ENCODE assay signal across 8 mouse cellular contexts in genomic region chr5:77265081-77265670, GRCm38 (mm10). TPM values are rescaled to one million over a fixed set of nuclear protein-coding genes. Genes with fewer than 3 reads are reported as not detected.
DNase-seq lines count a peak whose midpoint lies in the region; ATAC-seq and TF ChIP-seq lines count a peak whose summit lies in the region.

Gene Rest, plus strand, starts transcription at chr5:77265491.

- H3K36me3 ChIP-seq in E14TG2a.4 (ENCODE audit: insufficient read depth, low read length), result peaks cover 23% of the 10 kb centered on the region
- H3K36me3 ChIP-seq in heart, embryonic 11.5 days (ENCODE audit: control insufficient read depth, insufficient read depth, low read length), result peaks cover 16% of the 10 kb centered on the region
- peaks cover 22% of the 10 kb centered on the region for H3K36me3 ChIP-seq in kidney, embryonic 14.5 days (ENCODE audit: control insufficient read depth, insufficient read depth, low read length)
- peaks cover 16% of the 10 kb centered on the region for H3K36me3 ChIP-seq in liver, embryonic 16.5 days (ENCODE audit: control insufficient read depth, insufficient read depth)
- H3K36me3 ChIP-seq in neural tube, embryonic 12.5 days, result peaks cover 17% of the 10 kb centered on the region

- peak within 1 kb of the TSS; percentile 93 for H3K4me3 ChIP-seq in E14TG2a.4 (replicated peaks; ENCODE audit: low read length)
- H3K4me3 ChIP-seq in embryonic fibroblast, embryonic 13.5 days (ENCODE audit: insufficient read depth, low read length), result peak within 1 kb of the TSS; percentile 88
- H3K4me3 ChIP-seq in heart, embryonic 11.5 days (ENCODE audit: low read depth, low read length), result peak within 1 kb of the TSS; percentile 96
- H3K4me3 ChIP-seq in kidney, embryonic 14.5 days (ENCODE audit: low read length), result peak within 1 kb of the TSS; percentile 97
- peak within 1 kb of the TSS; percentile 91 for H3K4me3 ChIP-seq in liver, embryonic 16.5 days (ENCODE audit: low read depth, low read length)
- peak within 1 kb of the TSS; percentile 97 for H3K4me3 ChIP-seq in neural tube, embryonic 12.5 days

- H3K27me3 ChIP-seq in E14TG2a.4 (ENCODE audit: insufficient read depth, low read length), result peaks cover 3% of the 10 kb centered on the region
- H3K27me3 ChIP-seq in heart, embryonic 11.5 days (ENCODE audit: control insufficient read depth, insufficient read depth, low read length), result no peaks in the 10 kb centered on the region
- H3K27me3 ChIP-seq in kidney, embryonic 14.5 days (ENCODE audit: control insufficient read depth, insufficient read depth, low read length), result no peaks in the 10 kb centered on the region
- no peaks in the 10 kb centered on the region for H3K27me3 ChIP-seq in liver, embryonic 16.5 days (ENCODE audit: control insufficient read depth, insufficient read depth, low read depth, low read length)
- H3K27me3 ChIP-seq in neural tube, embryonic 12.5 days (replicated peaks), result no peaks in the 10 kb centered on the region; the same call in 1 of the 2 replicates

- H3K9ac ChIP-seq in heart, embryonic 11.5 days (ENCODE audit: low read depth, low read length), result peak within 1 kb of the TSS; percentile 93
- H3K9ac ChIP-seq in kidney, embryonic 14.5 days (ENCODE audit: low read depth, low read length), result peak within 1 kb of the TSS; percentile 95
- H3K9ac ChIP-seq in liver, embryonic 16.5 days (ENCODE audit: low read depth, low read length), result peak within 1 kb of the TSS; percentile 91
- H3K9ac ChIP-seq in neural tube, embryonic 12.5 days, result peak within 1 kb of the TSS; percentile 91

- TF ChIP-seq POLR2A in embryonic fibroblast, embryonic 13.5 days (IDR thresholded peaks at IDR 0.05; ENCODE audit: low read depth, low read length), result peak; percentile 37

- peaks cover 74% of the 10 kb centered on the region for H3K4me1 ChIP-seq in E14TG2a.4 (replicated peaks; ENCODE audit: low read depth, low read length)
- H3K4me1 ChIP-seq in embryonic fibroblast, embryonic 13.5 days (ENCODE audit: control insufficient read depth, insufficient read depth, low read length), result no peaks in the 10 kb centered on the region
- H3K4me1 ChIP-seq in heart, embryonic 11.5 days (ENCODE audit: control insufficient read depth, insufficient read depth, low read length), result 0 out of 2 replicates have a peak, but pooled peaks cover 5% of the 10 kb centered on the region
- peaks cover 8% of the 10 kb centered on the region; the same call in 1 of the 2 replicates for H3K4me1 ChIP-seq in kidney, embryonic 14.5 days (ENCODE audit: control insufficient read depth, insufficient read depth, low read length)
- H3K4me1 ChIP-seq in liver, embryonic 16.5 days (ENCODE audit: control insufficient read depth, low read depth, low read length), result peaks cover 5% of the 10 kb centered on the region
- peaks cover 4% of the 10 kb centered on the region; the same call in 1 of the 2 replicates for H3K4me1 ChIP-seq in neural tube, embryonic 12.5 days

- H3K27ac ChIP-seq in embryonic fibroblast, embryonic 13.5 days (ENCODE audit: insufficient read depth, low read length), result peak within 1 kb of the TSS; percentile 86
- peak within 1 kb of the TSS; percentile 98 for H3K27ac ChIP-seq in heart, embryonic 11.5 days (ENCODE audit: low read depth, low read length)
- peak within 1 kb of the TSS; percentile 99 for H3K27ac ChIP-seq in kidney, embryonic 14.5 days (ENCODE audit: low read depth, low read length)
- H3K27ac ChIP-seq in liver, embryonic 16.5 days (ENCODE audit: low read length), result peak within 1 kb of the TSS; percentile 88
- H3K27ac ChIP-seq in neural tube, embryonic 12.5 days, result peak within 1 kb of the TSS; percentile 83

- no peaks in the 10 kb centered on the region for H3K9me3 ChIP-seq in E14TG2a.4 (ENCODE audit: low read length)
- no peaks in the 10 kb centered on the region for H3K9me3 ChIP-seq in heart, embryonic 11.5 days (replicated peaks; ENCODE audit: control insufficient read depth, low read length)
- no peaks in the 10 kb centered on the region for H3K9me3 ChIP-seq in kidney, embryonic 14.5 days (ENCODE audit: control insufficient read depth, low read length)
- 0 out of 2 replicates have a peak, but pooled peaks cover 2% of the 10 kb centered on the region for H3K9me3 ChIP-seq in liver, embryonic 16.5 days (replicated peaks; ENCODE audit: control insufficient read depth, low read length)
- H3K9me3 ChIP-seq in neural tube, embryonic 12.5 days, result no peaks in the 10 kb centered on the region

- TF ChIP-seq CTCF in E14TG2a.4 (conservative IDR thresholded peaks at IDR 0.05; ENCODE audit: low read length), result no peak
- no peak for TF ChIP-seq CTCF in embryonic fibroblast, embryonic 13.5 days (IDR thresholded peaks at IDR 0.05; ENCODE audit: borderline replicate concordance, insufficient read depth, low read length)

- H3K4me2 ChIP-seq in heart, embryonic 11.5 days, result peak within 1 kb of the TSS; percentile 69
- H3K4me2 ChIP-seq in kidney, embryonic 14.5 days (replicated peaks; ENCODE audit: low read depth, low read length), result peak within 1 kb of the TSS; percentile 64
- peak within 1 kb of the TSS; percentile 98 for H3K4me2 ChIP-seq in liver, embryonic 16.5 days (ENCODE audit: low read depth, low read length)
- peak within 1 kb of the TSS; percentile 87 for H3K4me2 ChIP-seq in neural tube, embryonic 12.5 days (replicated peaks)

- peak; percentile 45 for DNase-seq in brain, adult 2 months (ENCODE audit: low read depth, low spot score)
- DNase-seq in testis, postnatal 14 days (ENCODE audit: low spot score), result peak; percentile 84

- peak; percentile 83 for ATAC-seq in heart, embryonic 11.5 days (replicated peaks; ENCODE audit: insufficient number of reproducible peaks, low FRiP score, low TSS enrichment)
- ATAC-seq in kidney, embryonic 14.5 days (ENCODE audit: low FRiP score, low TSS enrichment), result peak; percentile 91
- peak; percentile 84 for ATAC-seq in liver, embryonic 16.5 days (ENCODE audit: low read depth)
- peak; percentile 87 for ATAC-seq in neural tube, embryonic 12.5 days (ENCODE audit: low FRiP score, low read depth)

- 1% methylated on average over 56 of the region's 78 CpGs for WGBS in heart, embryonic 11.5 days (ENCODE audit: insufficient replicate concordance)
- WGBS in kidney, embryonic 14.5 days, result under 1% methylated on average over 65 of the region's 78 CpGs
- WGBS in liver, embryonic 16.5 days (ENCODE audit: insufficient replicate concordance), result under 1% methylated on average over 63 of the region's 78 CpGs
- under 1% methylated on average over 71 of the region's 78 CpGs for WGBS in neural tube, embryonic 12.5 days

RNA-seq across cellular contexts. Expression of gene Rest, which starts in this region (rescaled TPM):
- 31.1 and 36.4 TPM in 2 replicates for polyA plus RNA-seq in embryonic fibroblast, embryonic 13.5 days (2011; ENCODE audit: insufficient read length, low read depth, missing spikeins)
- 28.9 and 29.0 TPM in 2 replicates for polyA plus RNA-seq in heart, embryonic 11.5 days (2014; fragmentation: Nextera tagmentation; extraction: Ambion mirVana)
- polyA plus RNA-seq in kidney, embryonic 14.5 days (2014; fragmentation: Nextera tagmentation; extraction: Ambion mirVana), result 38.2 and 54.2 TPM in 2 replicates
- polyA plus RNA-seq in liver, embryonic 16.5 days (2015; fragmentation: Nextera tagmentation; extraction: Ambion mirVana), result 5.9 and 6.1 TPM in 2 replicates
- 18.9 and 20.6 TPM in 2 replicates for polyA plus RNA-seq in neural tube, embryonic 12.5 days (2016; fragmentation: Nextera tagmentation; extraction: Ambion mirVana)

Comparison
In these comparisons a context has a peak if more than half of its experiments do, and no peak if none do; other contexts are left out.
1. Peak in every context shown above with its lines: DNase-seq, ATAC-seq, H3K4me3 ChIP-seq and H3K27ac ChIP-seq.